Mouse (Mus musculus) ovary, postnatal 10 days (tissue): ENCODE data around the gene Col8a2.

Source experiments
- DNase-seq: peaks from one replicate; pipeline ENCODE4 v3.0.0; 2022; ENCODE audit warnings: low spot score

Col8a2 gene

DNA sequence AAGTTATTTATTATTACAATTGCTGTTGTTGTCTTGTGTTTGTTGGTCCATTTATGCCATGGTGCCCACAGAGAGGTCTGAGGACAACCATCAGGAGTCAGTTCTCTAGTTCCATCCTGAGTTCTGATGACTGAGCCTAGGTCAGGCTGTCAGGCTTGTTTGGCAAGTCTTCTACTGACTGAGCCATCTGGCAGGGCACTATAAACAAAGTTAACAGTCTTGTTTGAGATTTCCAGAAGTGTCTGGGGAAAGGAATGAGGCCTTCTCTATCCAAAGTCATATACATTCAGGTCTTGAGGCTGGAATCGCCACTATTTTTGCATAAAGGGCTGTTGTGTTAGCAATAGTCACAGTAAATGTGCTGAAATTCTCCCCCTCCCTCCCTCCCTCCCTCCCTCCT lies 45.2 kb downstream of the Col8a2 start:
- DNase-seq = no peak

DNA sequence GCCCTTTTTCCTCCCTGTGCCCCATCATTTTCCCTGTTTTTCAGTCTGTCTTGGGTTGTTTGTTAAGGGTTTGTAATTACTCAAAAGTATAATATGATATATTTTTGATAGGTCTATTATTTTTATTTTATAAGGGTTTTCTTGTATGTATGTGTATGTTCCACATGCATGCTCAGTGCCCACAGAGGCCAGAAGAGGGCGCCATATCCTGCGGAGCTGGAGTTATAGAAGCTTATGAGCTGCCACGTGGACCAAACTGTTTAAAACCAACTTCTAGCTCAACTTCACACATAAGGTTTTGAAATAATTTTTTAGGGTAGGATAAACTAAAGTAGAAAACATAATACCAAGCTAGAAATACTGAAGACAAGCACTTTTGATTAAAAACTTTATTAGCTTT lies 45.8 kb downstream of the Col8a2 start:
- DNase-seq = no peak

DNA sequence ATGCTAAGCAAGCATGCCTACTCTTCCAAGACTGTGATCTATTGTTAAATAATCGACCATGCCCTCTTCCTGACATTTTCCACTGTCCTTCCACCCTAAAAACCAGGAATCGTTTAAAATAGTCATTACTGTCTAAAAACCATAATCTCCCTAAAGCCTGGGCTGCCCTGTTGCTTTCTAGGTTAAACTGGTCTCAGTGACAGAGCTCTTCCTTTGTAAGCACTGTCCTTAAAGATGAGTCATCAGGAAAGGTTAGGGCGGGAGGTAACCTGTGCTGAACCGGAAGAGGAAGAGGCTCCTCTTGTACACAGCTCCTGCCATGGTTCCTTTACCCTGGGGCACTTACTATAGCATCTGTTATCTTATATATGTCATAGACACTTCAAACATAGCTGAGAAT lies 52.9 kb downstream of the Col8a2 start:
- DNase-seq = no peak

DNA sequence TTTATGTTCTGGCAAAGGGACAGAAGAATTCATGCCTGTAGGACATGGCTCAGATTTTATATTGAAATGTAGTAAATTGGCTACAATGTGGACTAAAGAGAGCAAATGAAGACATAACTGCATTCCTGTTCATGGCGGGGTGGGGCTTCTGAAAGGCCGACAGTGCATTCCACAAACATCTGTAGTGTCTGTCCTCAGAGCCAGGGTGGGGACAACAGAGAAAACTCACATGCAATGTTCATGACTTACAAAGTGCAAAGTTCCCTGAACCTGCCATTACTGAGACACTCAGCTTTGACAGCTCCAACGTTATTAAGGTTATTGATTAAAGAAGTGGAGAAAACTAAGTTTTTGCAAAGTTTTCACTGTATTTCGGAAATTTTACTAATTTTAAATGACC lies 56.9 kb downstream of the Col8a2 start:
- DNase-seq = no peak

- no peak for DNase-seq
Observed at GRCm38 (mm10) chr4:126360069-126360468, 73.5 kb downstream of the Col8a2 start.
